Mouse (Mus musculus) limb, embryonic 15.5 days (tissue): ENCODE measurements around the gene Tmem130. TPM values are rescaled to one million over a fixed set of nuclear protein-coding genes. Genes with fewer than 3 reads are reported as not detected.
"Not testable (repeated sequence)": the region's sequence is repeated elsewhere in the genome, so short reads cannot be mapped to it uniquely, and the experiment has no call there.

ENCODE experiments used
- ATAC-seq: fragments of 200-750 bp; cut with Nextera tagmentation; 2 replicates; pipeline ENCODE4 v1.8.0; 2017; ENCODE audit warnings: low read depth, moderate TSS enrichment; ENCODE audit not compliant: insufficient number of reproducible peaks, low FRiP score, low TSS enrichment
- H3K27ac ChIP-seq: fragments of 300-500 bp; sonication (generic); 2 replicates; pipeline ENCODE4 v1.5.1; 2015; ENCODE audit warnings: moderate library complexity, mild to moderate bottlenecking, inconsistent platforms
- H3K27me3 ChIP-seq: fragments of 300-500 bp; sonication (generic); 2 replicates; pipeline ENCODE4 v1.6.1; 2015; ENCODE audit warnings: inconsistent platforms
- H3K36me3 ChIP-seq: fragments of 300-500 bp; sonication (generic); 2 replicates; pipeline ENCODE4 v1.6.1; 2015; ENCODE audit warnings: inconsistent platforms
- H3K4me1 ChIP-seq: fragments of 300-500 bp; sonication (generic); 2 replicates; pipeline ENCODE4 v1.6.1; 2015; ENCODE audit warnings: inconsistent platforms
- H3K4me2 ChIP-seq: fragments of 300-500 bp; sonication (generic); 2 replicates; pipeline ENCODE4 v1.6.1; 2015; ENCODE audit warnings: mild to moderate bottlenecking, inconsistent platforms
- H3K4me3 ChIP-seq: fragments of 300-500 bp; sonication (generic); 2 replicates; pipeline ENCODE4 v1.5.1; 2015; ENCODE audit warnings: mild to moderate bottlenecking, inconsistent platforms
- H3K9ac ChIP-seq: fragments of 300-500 bp; sonication (generic); 2 replicates; pipeline ENCODE4 v1.6.1; 2015; ENCODE audit warnings: inconsistent platforms
- H3K9me3 ChIP-seq: fragments of 300-500 bp; sonication (generic); 2 replicates; pipeline ENCODE4 v1.6.1; 2016; ENCODE audit warnings: inconsistent platforms
- WGBS: fragments of 180-500 bp; shearing (Covaris S2); methylation state at CpG from one replicate; pipeline ENCODE4 v1.1.7; 2015; 5-methylcytosine and 5-hydroxymethylcytosine counted together
- polyA plus RNA-seq: library from polyadenylated mRNA; unstranded; fragments of >200 nt; fragmentation: Nextera tagmentation; extraction: Ambion mirVana; gene quantifications from 2 replicates; pipeline ENCODE4 v1.2.1, GENCODE M21; 2015

Tmem130 gene
- polyA plus RNA-seq, 1 experiment from 2014 or later: 0.87 TPM

GRCm38 (mm10) chr5:144767106-144767798, 5.6 kb upstream of the Tmem130 start, which contains the start of gene Trrap:
Gene Trrap (plus strand): TSS chr5:144767732.
- 78% methylated on average over 14 of the region's 15 CpGs for WGBS
- Histone ChIP-seq H3K36me3 (peaks cover 21% of the 10 kb centered on the region), H3K9ac (peak within 1 kb of the TSS; percentile 94), H3K27ac (peak within 1 kb of the TSS; percentile 99), H3K4me3 (peak within 1 kb of the TSS; percentile 98), H3K4me2 (peak within 1 kb of the TSS; percentile 70)
- ATAC-seq: 0 out of 2 replicates have a peak, but pooled peaks have one; percentile 18
- H3K27me3 ChIP-seq, H3K9me3 ChIP-seq, H3K4me1 ChIP-seq: not testable (repeated sequence)

GRCm38 (mm10) chr5:144766646-144767045, 5.0 kb upstream of the Tmem130 start:
- Histone ChIP-seq H3K9ac (no peak overlapping the region), H3K27ac (no peak overlapping the region), H3K4me2 (no peak overlapping the region), H3K4me3 (no peak overlapping the region), H3K36me3 (peaks cover 17% of the 10 kb centered on the region), H3K27me3 (peaks cover 12% of the 10 kb centered on the region), H3K4me1 (peaks cover 10% of the 10 kb centered on the region), H3K9me3 (no peaks in the 10 kb centered on the region)
- WGBS: 83% methylated on average over 11 of the region's 11 CpGs
- ATAC-seq: no peak

GRCm38 (mm10) chr5:144766026-144766425, 4.4 kb upstream of the Tmem130 start:
- Histone ChIP-seq H3K9me3 (no peaks in the 10 kb centered on the region), H3K27me3 (peaks cover 18% of the 10 kb centered on the region), H3K27ac (no peak overlapping the region), H3K4me1 (peaks cover 16% of the 10 kb centered on the region), H3K9ac (no peak overlapping the region), H3K4me3 (no peak overlapping the region), H3K36me3 (peaks cover 11% of the 10 kb centered on the region; the same call in 1 of the 2 replicates), H3K4me2 (no peak overlapping the region)
- WGBS: 78% methylated on average over 7 of the region's 7 CpGs
- no peak for ATAC-seq

- ATAC-seq: no peak
Measured at GRCm38 (mm10) chr5:144758422-144758821, 3.2 kb downstream of the Tmem130 start.

GRCm38 (mm10) chr5:144757402-144757801, 4.2 kb downstream of the Tmem130 start:
- no peak for ATAC-seq
- Histone ChIP-seq H3K4me3 (no peak overlapping the region), H3K9me3 (no peaks in the 10 kb centered on the region), H3K36me3 (no peaks in the 10 kb centered on the region), H3K9ac (no peak overlapping the region), H3K27ac (no peak overlapping the region), H3K4me2 (no peak overlapping the region), H3K4me1 (peaks cover 11% of the 10 kb centered on the region), H3K27me3 (peaks cover 21% of the 10 kb centered on the region)
- 77% methylated on average over 9 of the region's 9 CpGs for WGBS

More at GRCm38 (mm10) chr5:144758422-144758821, 3.2 kb downstream of the Tmem130 start:
- no peak overlapping the region for H3K4me2 ChIP-seq
- H3K4me3 ChIP-seq: no peak overlapping the region
- H3K9me3 ChIP-seq: no peaks in the 10 kb centered on the region
- 20% methylated on average over 8 of the region's 8 CpGs for WGBS
- peaks cover 26% of the 10 kb centered on the region for H3K27me3 ChIP-seq
- H3K27ac ChIP-seq: no peak overlapping the region
- peaks cover 9% of the 10 kb centered on the region for H3K4me1 ChIP-seq
- H3K36me3 ChIP-seq: no peaks in the 10 kb centered on the region
- no peak overlapping the region for H3K9ac ChIP-seq

- WGBS: 74% methylated on average over 10 of the region's 10 CpGs
Measured at GRCm38 (mm10) chr5:144755191-144755590, 6.4 kb downstream of the Tmem130 start.

GRCm38 (mm10) chr5:144753041-144753440, 8.6 kb downstream of the Tmem130 start:
- Histone ChIP-seq H3K4me1 (peaks cover 4% of the 10 kb centered on the region), H3K4me3 (no peak overlapping the region), H3K36me3 (no peaks in the 10 kb centered on the region), H3K27me3 (no peaks in the 10 kb centered on the region), H3K4me2 (no peak overlapping the region), H3K27ac (no peak overlapping the region), H3K9me3 (no peaks in the 10 kb centered on the region), H3K9ac (no peak overlapping the region)
- ATAC-seq: no peak
- 60% methylated on average over 7 of the region's 7 CpGs for WGBS

More at GRCm38 (mm10) chr5:144755191-144755590, 6.4 kb downstream of the Tmem130 start:
- Histone ChIP-seq H3K4me3 (no peak overlapping the region), H3K9me3 (no peaks in the 10 kb centered on the region), H3K27ac (no peak overlapping the region), H3K9ac (no peak overlapping the region), H3K4me2 (no peak overlapping the region), H3K4me1 (peaks cover 4% of the 10 kb centered on the region), H3K36me3 (no peaks in the 10 kb centered on the region), H3K27me3 (peaks cover 3% of the 10 kb centered on the region; the same call in 1 of the 2 replicates)
- no peak for ATAC-seq

GRCm38 (mm10) chr5:144752432-144752831, 9.2 kb downstream of the Tmem130 start:
- no peak overlapping the region for H3K9ac ChIP-seq
- ATAC-seq: no peak
- 6% methylated on average over 5 of the region's 5 CpGs for WGBS
- H3K4me1 ChIP-seq: peaks cover 4% of the 10 kb centered on the region
- no peak overlapping the region for H3K4me2 ChIP-seq
- H3K9me3 ChIP-seq: no peaks in the 10 kb centered on the region
- H3K4me3 ChIP-seq: no peak overlapping the region
- H3K27me3 ChIP-seq: no peaks in the 10 kb centered on the region
- no peak overlapping the region for H3K27ac ChIP-seq
- no peaks in the 10 kb centered on the region for H3K36me3 ChIP-seq

- WGBS: 86% methylated on average over 14 of the region's 14 CpGs
- no peak overlapping the region for H3K4me3 ChIP-seq
Measured at GRCm38 (mm10) chr5:144737101-144737500, 24.5 kb downstream of the Tmem130 start.

GRCm38 (mm10) chr5:144734949-144735348, 26.7 kb downstream of the Tmem130 start:
- no peaks in the 10 kb centered on the region for H3K36me3 ChIP-seq
- H3K27me3 ChIP-seq: no peaks in the 10 kb centered on the region
- no peak overlapping the region for H3K4me3 ChIP-seq
- no peaks in the 10 kb centered on the region for H3K4me1 ChIP-seq
- no peak overlapping the region for H3K4me2 ChIP-seq
- ATAC-seq: no peak
- WGBS: 30% methylated on average over 8 of the region's 8 CpGs
- H3K9ac ChIP-seq: no peak overlapping the region
- H3K27ac ChIP-seq: no peak overlapping the region
- no peaks in the 10 kb centered on the region for H3K9me3 ChIP-seq

More at GRCm38 (mm10) chr5:144737101-144737500, 24.5 kb downstream of the Tmem130 start:
- Histone ChIP-seq H3K9me3 (no peaks in the 10 kb centered on the region), H3K27me3 (no peaks in the 10 kb centered on the region), H3K27ac (no peak overlapping the region), H3K9ac (no peak overlapping the region), H3K4me2 (no peak overlapping the region), H3K36me3 (no peaks in the 10 kb centered on the region), H3K4me1 (no peaks in the 10 kb centered on the region)
- no peak for ATAC-seq

GRCm38 (mm10) chr5:144733953-144734352, 27.7 kb downstream of the Tmem130 start:
- no peak overlapping the region for H3K4me2 ChIP-seq
- no peak for ATAC-seq
- H3K9ac ChIP-seq: no peak overlapping the region
- H3K4me3 ChIP-seq: no peak overlapping the region
- no peaks in the 10 kb centered on the region for H3K9me3 ChIP-seq
- H3K4me1 ChIP-seq: no peaks in the 10 kb centered on the region
- H3K36me3 ChIP-seq: no peaks in the 10 kb centered on the region
- H3K27ac ChIP-seq: no peak overlapping the region
- 35% methylated on average over 4 of the region's 4 CpGs for WGBS
- H3K27me3 ChIP-seq: no peaks in the 10 kb centered on the region

GRCm38 (mm10) chr5:144729216-144729615, 32.4 kb downstream of the Tmem130 start:
- no peak for ATAC-seq
- Histone ChIP-seq H3K4me3 (no peak overlapping the region), H3K27ac (no peak overlapping the region), H3K27me3 (peaks cover 11% of the 10 kb centered on the region; the same call in 1 of the 2 replicates), H3K36me3 (no peaks in the 10 kb centered on the region), H3K4me1 (no peaks in the 10 kb centered on the region), H3K4me2 (no peak overlapping the region), H3K9me3 (no peaks in the 10 kb centered on the region), H3K9ac (no peak overlapping the region)
- WGBS: 79% methylated on average over 8 of the region's 8 CpGs
